Mouse (Mus musculus) embryo, embryonic 9.5 days (tissue): ENCODE results near the gene Trpm3.

Experiments
- DNase-seq: peaks from one replicate; pipeline ENCODE4 v3.0.0-alpha.2; 2017; ENCODE audit errors: extremely low spot score

Trpm3 gene

DNA sequence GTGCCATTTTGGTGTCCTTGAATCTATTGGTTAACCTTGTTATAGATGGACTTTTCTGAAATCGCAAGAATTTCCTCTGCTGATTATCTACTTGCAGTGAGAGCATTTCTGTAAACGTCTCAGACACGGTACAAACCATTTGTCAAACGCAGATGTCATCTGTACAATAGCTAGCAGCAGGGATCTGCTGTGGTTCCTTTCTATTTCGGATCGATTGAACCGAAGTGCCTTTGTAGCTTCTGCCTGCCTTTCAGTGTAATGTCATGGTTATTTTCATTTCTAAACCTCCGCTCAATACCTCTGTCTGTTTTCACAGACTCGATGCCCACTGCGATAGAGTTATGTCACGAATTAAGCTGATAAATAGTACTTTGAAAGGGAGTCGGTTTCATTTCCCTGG is 708.9 kb downstream of the Trpm3 start:
- peak; percentile 39 for DNase-seq

DNA sequence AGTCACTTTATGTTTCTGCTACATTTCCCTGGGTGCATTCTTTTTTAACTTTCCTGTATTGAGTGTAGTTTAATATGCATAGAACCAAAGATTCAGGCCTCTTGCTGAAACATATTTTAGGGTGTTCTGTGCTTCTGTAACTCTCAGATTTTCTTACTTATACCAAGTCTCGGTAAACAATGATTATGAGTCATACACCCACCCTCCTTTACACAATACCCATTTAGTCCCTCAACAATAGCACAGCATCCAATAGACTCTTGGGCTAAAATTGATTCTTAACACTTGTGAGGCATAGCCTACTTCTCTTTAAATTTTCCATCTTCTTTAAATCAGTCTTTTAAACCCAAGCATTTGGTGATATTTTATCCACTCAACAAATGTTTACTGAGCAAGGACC is 709.4 kb downstream of the Trpm3 start:
- no peak for DNase-seq

DNA sequence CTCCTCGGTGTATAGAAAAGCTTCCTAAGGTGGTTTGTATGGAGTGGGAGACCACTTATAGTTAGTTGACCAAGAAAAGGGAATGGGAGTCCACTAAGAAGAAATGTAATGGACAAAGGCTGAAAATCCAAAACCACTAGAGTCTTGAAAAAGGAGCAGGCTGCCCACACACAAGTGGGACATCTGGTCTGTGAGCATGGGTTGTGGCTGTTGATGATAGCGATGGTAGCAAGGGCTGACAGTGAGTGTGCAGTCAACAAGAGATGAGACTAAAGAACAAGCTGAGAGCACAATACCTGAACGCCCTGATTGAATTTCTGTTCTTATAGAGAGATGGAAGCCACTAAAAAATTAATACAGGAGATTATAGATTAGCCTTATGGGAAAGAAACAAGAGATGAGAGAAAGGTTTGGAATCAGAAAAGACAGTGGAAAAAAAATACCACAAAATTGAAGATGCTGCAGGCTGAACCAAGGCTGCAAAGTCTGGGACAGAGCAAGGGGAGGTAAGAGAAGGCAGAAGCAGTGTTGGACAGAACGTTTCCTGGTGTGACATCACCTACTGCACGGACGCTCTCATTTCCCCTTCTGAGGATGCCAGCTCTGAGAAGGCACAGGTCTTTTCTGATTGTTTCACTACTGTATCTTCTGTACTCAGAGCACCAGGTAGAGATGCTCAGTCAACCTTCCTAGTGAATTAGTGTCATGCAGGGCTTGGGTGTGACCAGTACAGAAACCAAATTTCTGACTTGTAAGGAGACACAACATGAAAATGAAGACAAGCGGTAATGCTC is 710.1 kb downstream of the Trpm3 start:
- DNase-seq: no peak

DNA sequence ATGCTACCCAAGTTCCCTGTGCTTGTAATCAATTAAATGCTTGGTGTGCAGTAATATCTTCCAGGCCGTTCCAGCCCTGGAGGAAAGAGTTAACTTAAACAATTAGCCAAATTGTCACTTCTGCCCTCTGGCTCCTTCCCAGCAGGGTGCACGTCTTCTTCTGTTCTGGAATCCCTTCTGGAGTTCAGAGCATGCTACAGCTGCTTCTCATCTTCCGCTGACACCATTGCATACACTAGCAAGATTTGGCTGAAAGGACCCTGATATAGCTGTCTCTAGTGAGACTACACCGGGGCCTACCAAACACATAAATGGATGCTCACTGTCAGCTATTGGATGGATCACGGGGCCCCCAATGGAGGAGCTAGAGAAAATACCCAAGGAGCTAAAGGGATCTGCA is 712.6 kb downstream of the Trpm3 start:
- peak; percentile 22 for DNase-seq

DNA sequence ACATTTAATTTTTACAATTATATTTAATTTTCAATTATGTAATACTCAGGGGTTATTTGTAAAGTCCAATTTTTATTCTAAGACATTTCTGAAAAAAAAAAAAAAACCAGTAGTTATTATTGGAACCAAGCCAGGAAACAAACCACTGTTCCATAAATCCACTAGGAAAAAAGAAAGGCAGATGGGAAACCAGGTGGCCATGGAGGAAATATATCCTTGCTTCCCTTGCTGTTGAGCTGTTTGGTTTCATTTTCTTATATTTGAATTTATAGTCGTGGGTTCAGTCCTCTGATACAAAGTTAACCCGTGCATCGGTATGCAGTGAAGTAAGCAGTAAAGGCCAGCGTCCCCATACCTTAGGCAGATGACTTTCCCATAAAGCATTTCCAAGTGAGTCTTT is 720.8 kb downstream of the Trpm3 start:
- no peak for DNase-seq

- no peak for DNase-seq
These were observed 728.6 kb downstream of the Trpm3 start for GRCm38 (mm10) chr19:22867456-22867855.

DNA sequence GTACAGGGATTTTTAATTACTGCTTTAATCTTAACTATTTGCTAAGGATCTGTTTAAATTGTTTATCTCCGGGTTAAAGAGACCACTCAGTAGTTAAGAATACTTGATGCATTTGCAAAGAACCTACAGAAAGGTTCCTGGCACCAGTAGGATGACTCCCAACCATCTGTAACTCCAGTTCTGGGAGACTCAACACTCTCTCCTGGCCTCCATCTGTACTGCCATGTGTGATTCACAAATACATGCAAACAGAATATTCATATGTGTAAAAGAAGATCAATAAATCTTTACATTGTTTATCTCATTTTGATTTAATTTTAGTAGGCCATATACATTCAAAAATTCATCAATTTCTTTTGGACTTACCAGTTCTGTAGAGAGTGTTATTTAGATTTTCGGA is 731.0 kb downstream of the Trpm3 start:
- no peak for DNase-seq

GRCm38 (mm10) chr19:22872456-22872855 is 733.6 kb downstream of the Trpm3 start:
- DNase-seq: no peak

- no peak for DNase-seq
These were observed 741.4 kb downstream of the Trpm3 start for GRCm38 (mm10) chr19:22880199-22880598.

GRCm38 (mm10) chr19:22882670-22883111 is 743.8 kb downstream of the Trpm3 start:
- DNase-seq: no peak

DNA sequence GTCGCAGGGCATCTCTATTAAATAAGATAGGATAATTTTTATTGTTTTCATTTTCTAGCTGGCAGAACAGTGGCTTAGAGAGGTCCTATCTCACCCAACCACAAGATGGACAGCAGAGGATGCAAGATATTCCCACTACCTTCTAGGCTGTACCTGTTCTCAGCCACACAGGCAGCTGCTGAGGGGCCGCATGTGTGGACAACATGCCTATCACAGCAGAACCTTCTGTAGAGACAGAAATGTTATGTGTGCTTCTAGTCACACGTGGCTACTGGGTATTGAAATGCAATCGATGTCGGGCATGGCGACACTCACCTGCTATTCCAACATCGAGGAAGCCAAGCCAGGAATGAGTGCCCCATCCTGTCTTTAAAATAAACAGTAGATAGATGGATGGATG is 744.3 kb downstream of the Trpm3 start:
- no peak for DNase-seq

- DNase-seq: peak; percentile 59
These were observed 745.0 kb downstream of the Trpm3 start for GRCm38 (mm10) chr19:22883744-22884317.

DNA sequence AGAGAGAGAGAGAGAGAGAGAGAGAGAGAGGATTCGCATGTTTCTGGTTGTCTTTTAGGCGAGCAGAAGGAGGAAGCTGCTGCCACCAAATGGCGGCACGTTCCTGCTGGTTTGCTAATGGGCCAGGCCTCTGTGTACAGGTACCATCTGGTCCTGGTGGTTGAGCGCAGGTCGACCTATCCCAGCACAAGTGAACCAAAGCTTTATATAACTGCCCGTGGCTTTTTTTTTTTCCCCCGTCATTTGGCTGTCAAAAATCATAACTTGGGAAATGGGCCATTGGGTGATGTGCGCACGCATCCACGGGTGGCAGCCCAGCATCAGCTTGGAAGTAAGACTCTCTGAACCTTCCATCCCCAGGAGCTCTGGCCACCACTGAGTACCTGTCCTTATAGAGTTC is 745.5 kb downstream of the Trpm3 start:
- no peak for DNase-seq

GRCm38 (mm10) chr19:22885051-22885450 is 746.2 kb downstream of the Trpm3 start:
- DNase-seq: no peak

- no peak for DNase-seq
These were observed 763.0 kb downstream of the Trpm3 start for GRCm38 (mm10) chr19:22901892-22902291.

DNA sequence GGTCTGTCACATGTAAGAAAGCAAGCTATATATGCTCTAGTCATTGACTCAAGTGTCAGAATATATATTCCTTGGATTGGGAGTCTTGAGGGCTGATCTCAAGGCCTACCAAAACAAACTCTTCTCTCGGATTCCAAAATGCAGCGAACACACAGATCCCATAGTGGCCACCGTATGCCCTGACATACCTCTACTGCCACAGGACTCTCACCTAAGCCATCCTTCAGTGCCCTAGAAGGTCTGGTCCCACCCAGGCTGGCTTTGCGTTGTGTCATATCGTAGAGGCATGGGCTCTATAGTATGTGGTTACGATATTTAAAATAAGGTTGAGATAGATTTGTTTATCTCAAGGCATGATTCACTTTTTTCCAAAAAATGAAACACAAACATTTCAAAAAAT is 763.5 kb downstream of the Trpm3 start:
- no peak for DNase-seq

GRCm38 (mm10) chr19:22905066-22905482 is 766.2 kb downstream of the Trpm3 start:
- DNase-seq: no peak

- DNase-seq: no peak
These were observed 771.8 kb downstream of the Trpm3 start for GRCm38 (mm10) chr19:22910686-22911085.

- no peak for DNase-seq
These were observed 774.1 kb downstream of the Trpm3 start for GRCm38 (mm10) chr19:22912971-22913370.

GRCm38 (mm10) chr19:22915868-22916642 is 777.2 kb downstream of the Trpm3 start:
- DNase-seq: peak; percentile 71

GRCm38 (mm10) chr19:22916643-22917344 is 777.9 kb downstream of the Trpm3 start:
- peak; percentile 20 for DNase-seq

- DNase-seq: no peak
These were observed 778.5 kb downstream of the Trpm3 start for GRCm38 (mm10) chr19:22917345-22917735.
